Mouse (Mus musculus) layer of hippocampus, postnatal 14 days (tissue): ENCODE measurements around the gene Atp5c1. TPM values are rescaled to one million over a fixed set of nuclear protein-coding genes. Genes with fewer than 3 reads are reported as not detected.

Experiments
- DNase-seq, 2 experiments: peaks; one replicate each; pipeline ENCODE4 v3.0.0; 2021 to 2022; ENCODE audit warnings: low spot score in 2 of 2, mixed read lengths in 1 of 2
- long read RNA-seq, 2 experiments: library from polyadenylated mRNA; stranded (forward); transcript quantifications; one replicate each; pipeline ENCODE4 v2.0.0; 2021
- total RNA-seq, 2 experiments: library from RNA; stranded (reverse); gene quantifications; 2 replicates each; pipeline ENCODE4 v1.2.3; 2021

Gene Atp5c1
- total RNA-seq = 100 to 1,000 TPM; 304 to 314 TPM
- long read RNA-seq, experiment 1, transcript Atp5c1-201 (9 exons, 1,060 nt) = minor isoform, 22 of 364 reads
- long read RNA-seq, experiment 1, transcript Atp5c1-203 (10 exons, 1,166 nt) = major isoform, 294 of 364 reads
- long read RNA-seq, experiment 1, partial matches to known transcripts = 34 of 364 reads
- long read RNA-seq, experiment 1, other reads (novel, unspliced or antisense) = 14 of 364 reads
- long read RNA-seq, experiment 2, transcript Atp5c1-201 (9 exons, 1,060 nt) = minor isoform, 32 of 620 reads
- long read RNA-seq, experiment 2, transcript Atp5c1-203 (10 exons, 1,166 nt) = major isoform, 488 of 620 reads
- long read RNA-seq, experiment 2, partial matches to known transcripts = 83 of 620 reads
- long read RNA-seq, experiment 2, other reads (novel, unspliced or antisense) = 16 of 620 reads

DNA sequence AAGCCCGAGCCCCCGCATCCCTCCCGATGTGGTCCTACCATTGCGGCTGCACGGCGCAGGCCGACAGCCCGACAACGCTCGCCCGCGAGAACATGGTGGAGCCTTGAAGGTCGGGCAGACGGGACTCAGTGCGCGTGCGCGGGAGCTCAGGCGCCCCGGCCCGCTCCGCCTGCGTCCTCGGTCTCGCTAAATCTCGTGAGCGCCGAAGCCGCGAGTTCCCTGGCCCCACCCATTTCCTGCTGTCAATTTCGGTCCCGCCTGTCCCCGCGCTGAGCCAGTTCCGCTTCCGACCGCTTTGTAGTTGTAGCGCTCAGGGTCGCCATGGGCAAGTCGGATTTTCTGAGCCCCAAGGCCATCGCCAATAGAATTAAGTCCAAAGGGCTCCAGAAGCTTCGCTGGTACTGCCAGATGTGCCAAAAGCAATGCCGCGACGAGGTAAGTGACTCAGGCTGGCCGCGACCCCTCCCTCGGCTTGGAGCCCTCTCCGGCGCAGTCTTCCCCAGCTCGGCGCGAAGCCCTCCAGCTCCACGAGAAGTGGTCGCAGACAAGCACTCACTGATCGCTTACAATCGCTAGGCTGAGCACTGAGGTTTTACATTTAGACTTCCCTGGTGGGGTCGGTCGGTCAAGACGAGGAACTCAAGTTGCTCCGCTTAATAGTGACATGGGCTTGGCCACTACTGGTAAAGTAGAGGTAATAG is at the start of gene Atp5c1, which contains the start of gene Kin:
Gene Atp5c1, minus strand, starts transcription at position 201 of the 701 bp plus-strand sequence.
Gene Kin, plus strand, starts transcription at position 284 of the 701 bp plus-strand sequence.
- peak; percentile 95 to 97 for DNase-seq

DNA sequence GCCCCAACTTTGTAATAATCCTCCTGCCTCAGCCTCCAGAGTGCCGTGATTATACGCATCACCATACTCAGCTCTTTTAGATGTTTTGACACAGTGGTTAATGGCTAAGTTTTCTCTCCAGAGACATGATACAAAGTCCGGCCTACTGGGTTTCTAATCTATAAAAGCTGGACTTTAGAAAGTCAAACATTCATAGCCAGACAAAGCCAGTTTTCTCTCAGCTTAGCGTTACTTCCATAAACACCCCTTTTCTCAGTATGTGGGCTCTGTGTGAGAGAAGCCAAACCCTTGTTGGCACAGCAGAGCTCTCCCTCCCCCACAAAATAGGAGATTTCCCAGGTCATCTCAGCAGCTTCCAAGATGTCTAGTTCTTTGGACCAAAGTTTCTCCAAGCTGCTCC is 48.3 kb upstream of the Atp5c1 start:
- DNase-seq = no peak

DNA sequence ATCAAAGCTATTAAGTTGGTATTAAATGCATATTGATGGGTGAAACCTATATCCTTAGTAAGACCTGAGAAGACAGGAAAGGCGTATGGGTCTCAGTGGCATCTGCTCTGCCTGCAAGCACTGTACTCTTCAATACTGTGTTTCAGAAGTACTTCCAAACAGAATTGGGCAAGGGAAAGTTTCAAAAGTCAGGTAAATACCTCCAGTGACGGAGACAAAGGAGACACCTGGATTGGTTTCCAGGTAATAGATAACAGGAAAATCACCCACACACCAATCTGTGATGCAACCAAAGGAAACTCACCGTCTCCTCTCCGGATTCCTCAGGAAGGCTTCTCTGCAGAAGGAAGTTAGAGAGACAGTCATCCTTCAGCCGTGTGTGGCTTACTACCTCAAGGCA is 47.2 kb upstream of the Atp5c1 start:
- DNase-seq = no peak

DNA sequence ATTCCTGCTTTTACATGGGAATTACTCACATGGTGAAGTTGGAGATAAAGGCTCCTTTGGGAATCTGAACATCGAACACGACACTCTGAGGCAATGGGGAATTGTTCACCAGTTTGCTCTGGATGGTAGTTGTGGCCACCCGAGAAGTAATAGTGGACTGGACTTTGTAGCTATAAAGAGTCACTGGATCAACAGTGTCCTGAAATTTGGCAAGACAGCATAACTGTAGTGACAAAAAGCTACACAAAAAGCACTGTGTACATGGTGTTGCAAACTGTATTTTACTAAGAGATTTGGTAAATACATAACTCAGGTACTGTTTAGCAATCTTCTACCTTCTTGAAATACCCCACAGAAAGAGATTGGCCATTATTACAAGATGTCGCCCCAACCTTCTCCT is 45.8 kb upstream of the Atp5c1 start:
- DNase-seq = no peak

DNA sequence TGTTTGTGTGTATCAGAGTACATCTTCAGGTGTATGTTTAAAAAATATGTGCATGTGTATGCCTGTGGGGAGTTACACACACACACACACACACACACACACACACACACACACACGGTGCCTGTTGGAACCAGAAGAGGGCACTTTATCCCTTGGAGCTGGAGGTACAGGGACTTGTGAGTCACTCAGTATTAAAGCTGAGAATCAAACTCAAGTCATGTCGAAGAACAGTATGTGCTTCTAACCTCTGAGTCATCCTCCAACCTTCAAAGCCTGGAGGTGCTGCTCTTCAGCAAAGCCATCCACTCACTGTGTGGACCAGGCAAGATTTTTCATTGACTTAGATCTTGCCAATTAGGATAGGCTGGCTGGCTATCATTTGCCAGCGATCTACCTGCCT is 41.5 kb upstream of the Atp5c1 start:
- no peak for DNase-seq

DNA sequence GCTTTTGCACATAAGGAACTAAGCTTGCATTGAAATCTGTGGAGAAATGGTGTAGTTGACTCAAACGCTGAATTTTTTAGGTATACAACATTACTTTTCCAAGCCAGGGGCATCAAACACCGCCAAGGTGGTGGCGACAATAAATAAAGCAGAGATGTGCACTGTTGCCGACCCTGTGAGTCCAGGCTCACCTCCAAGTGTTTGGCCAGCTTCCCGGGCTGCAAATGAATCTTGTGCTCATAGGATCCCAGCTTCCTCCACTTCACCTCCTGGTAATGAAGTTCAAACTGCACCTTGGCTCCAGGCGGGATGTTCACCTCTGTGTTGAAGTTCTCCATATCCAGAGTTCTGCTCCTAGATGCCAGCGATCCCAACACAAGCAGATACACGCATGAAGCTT is 39.0 kb upstream of the Atp5c1 start:
- DNase-seq = no peak

DNA sequence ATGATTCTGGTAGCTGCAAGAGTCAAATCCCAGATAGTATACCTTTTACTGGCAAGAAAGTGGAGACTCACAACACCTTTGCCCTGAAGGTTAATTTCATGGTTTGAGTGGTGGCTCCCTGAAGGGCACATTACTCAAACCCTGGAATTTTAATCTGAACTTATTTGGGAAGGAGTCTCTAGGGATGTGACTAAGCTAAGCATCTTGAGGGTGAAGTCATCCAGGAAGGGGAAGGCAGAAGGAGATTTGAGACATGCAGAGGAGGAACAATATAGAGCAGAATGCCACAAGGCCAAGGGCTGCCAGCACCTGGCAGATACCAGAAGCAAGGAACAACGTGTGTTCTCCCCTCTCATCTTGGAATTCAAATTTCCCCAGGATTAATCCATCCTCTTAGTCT is 38.4 kb upstream of the Atp5c1 start:
- DNase-seq = no peak

DNA sequence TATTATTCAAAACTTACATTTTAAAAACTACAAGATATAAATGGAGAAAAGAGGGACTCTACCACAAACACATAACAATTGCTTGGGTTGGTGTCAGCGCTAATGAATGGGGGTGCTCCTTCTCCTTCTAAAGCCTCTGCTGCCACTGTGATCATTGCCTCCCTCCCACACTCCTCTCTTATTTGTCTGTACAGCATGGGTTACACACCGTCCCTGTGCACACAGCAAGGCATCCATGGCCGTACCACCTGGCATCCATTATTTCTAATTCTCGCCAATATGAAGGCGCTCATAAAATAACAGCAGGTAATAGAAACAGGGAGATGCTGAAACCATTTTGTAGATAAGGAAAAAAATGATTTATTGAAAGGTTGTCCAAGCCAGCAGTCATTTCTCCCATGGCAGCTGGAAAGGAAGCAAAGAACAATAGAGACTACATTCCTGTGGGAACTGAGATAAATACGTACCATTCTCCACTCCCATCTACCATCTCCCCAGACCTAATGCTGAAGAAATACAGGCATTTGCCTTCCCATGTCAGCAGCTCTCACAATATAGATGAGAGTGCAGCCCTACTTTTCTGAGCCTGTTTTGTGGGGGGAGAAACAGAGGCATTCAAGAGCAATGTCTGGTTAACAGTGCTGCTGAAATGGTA is 28.4 kb upstream of the Atp5c1 start:
- DNase-seq = no peak

DNA sequence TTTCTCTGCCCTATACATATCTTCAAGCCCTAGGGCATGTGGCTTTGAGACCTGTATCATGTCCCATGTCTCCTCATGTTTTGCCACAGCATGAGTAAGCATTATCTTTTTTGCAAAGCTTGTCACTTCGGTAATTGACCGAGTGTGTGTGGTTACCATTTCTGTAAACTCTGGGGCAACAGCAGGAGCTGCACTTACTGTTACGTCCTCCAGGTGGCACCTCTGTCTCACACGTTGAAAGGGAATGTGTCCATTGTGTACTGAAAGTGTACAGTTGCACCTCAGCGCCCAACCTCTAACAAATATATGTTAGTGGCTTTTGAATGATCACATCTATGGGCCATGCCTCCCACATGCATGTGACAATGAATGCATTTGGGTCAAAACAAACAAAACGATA is 20.9 kb upstream of the Atp5c1 start:
- peak; percentile 43 to 60 for DNase-seq

DNA sequence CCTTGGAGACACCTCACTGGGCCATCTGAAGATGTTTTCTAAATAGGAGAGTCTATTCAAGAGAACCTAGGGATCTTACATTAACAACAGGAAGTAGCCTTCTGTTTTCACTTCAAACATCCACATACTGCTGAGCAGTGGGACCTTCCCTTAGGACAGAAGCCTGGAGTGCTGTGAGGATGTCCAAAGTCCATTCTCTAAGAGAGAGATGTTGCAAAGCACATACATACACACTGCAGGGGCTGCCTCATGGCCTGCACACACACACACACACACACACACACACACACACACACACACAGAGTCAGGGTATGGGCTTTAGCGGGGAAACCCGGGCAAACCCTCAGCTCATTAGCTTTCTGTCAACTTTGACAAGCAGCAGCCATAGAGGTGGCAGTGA is 20.2 kb upstream of the Atp5c1 start:
- no peak for DNase-seq

DNA sequence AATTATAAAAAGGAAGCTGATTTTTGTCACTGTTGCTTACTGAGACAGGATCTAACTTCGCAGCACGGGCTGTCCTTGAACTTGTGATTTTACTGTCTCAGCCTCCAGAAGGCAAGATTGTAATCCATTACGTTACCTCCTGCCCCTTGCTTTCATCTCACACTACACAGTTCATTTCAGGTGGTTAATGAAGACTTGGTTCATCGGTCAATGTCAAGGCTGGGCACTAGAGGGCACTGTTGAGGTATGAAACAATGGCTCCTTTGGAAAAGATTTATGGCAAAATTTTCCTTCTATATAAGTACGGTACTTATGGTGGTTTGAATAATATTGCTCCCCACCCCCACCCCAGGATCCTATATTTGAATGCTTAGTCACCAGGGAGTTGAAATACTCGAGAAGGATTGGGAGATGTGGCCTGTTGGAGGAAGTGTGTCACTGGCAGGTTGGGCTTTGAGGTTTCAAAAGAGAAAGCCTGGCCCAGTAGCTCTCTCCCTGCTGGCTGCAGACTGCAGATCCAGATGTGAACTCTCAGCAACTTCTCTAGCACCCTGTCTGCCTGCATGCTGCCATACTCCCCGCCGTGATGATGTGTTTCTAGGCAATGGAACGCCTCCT is 18.4 kb upstream of the Atp5c1 start:
- DNase-seq = peak; percentile 31 to 65

DNA sequence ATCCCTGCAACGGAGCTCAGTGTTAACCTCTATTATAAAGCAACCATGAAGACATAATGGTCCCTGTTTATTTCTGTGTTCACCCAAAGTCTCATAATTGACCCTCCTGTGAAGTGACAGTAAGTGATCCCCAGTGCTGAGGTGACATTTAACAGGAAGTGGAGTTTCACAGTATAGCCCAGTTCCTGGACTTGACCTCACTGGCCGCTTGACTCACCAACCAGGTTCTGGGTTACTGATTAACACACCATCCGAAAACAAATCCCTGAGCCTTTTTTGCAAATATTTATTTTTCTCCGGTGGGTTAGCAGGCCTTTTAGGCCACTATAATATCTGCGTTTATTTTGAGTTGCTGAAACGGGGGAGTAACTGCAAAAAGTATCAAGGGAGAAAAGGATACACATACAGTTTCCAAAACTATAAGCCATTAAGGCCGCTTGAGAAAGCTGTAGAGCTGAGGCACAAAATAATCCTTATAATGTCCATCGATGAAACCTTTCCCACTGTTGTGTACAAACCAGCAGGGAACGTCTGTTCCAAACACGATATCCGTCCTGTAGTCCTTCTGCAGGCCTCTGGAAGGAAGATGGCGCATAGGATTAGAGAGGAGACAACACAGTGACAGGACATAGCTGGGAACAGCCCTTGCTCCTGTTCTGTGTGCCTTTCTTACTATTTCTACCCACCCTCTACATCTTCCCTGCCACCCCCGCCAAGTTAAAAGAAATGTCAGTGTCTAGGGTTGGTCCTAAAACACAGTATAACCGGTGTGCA is 14.2 kb upstream of the Atp5c1 start:
- no peak for DNase-seq

DNA sequence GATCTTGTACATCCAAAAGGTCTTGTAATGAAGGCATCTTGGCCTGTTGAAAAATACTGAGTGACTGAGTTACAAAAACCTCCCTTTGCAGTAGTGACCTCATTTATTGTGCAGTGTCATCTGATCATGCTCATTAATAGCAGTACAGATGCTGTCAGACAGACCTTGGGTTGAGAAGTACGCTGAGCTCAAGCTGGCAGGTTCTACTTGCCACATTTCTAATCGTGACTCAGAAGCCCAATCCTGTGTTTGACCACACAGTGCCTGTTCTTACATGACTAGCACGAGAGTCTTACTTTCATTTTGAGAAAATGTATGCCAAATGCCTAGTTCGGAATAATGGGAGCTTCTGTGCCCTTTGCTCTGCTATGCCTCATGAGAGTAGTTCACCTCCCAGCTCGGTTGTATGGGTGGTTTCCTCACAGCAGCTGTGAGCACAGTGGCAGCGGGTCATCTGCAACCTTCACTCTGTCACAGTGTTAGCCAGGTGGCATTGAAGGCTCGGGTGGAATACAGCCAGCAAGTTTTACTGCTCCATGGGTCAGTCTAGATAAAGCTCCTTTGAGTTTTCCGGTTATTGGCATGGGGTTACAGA is 7.0 kb upstream of the Atp5c1 start:
- DNase-seq = no peak

DNA sequence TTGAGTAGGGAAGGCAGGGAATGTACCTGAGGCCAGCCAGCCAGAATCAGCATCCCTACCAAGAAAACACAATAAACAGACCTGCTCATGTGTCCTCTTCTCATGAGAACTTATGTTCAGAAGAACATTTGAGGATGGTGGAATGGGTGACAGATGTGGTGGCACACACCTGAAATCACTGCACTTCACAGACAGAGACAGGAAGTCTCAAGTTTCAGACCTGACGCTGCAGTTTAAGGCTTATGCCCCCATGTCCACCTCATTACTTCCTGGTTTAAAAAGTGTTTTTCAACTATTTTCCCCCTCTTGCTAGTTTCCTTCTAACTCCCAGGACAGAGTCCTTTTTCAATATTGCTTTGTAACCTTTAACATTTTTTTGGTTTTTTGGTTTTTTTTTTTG is 2.4 kb upstream of the Atp5c1 start:
- DNase-seq = no peak

DNA sequence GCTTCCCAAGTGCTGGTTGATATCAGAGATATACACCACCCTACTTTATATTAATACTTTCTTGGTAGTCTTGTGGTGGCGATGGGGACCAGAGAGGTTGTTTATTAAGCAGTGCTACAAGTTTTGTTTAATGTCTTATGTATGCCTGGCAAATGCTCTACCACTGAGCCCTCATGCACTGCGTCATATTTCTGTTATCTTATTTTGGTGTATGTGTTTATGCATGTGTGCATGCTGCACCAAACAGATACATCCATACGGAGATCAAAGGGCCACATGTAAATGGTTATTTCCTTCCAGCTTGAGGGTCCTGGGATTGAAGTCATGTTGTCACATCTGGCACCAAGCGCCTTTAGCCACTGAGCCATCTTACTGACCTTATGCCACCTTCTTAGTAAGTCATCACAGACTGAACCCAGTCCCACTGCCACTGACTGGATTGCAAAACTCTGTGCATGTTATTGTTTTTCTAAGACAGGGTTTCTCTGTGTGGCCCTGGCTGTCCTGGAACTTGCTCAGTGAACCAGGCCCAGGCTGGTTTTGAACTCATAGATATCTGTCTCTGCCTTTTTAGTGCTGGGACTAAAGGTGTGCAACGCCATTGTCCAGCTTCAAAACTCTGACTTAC is 1.3 kb upstream of the Atp5c1 start:
- no peak for DNase-seq

DNA sequence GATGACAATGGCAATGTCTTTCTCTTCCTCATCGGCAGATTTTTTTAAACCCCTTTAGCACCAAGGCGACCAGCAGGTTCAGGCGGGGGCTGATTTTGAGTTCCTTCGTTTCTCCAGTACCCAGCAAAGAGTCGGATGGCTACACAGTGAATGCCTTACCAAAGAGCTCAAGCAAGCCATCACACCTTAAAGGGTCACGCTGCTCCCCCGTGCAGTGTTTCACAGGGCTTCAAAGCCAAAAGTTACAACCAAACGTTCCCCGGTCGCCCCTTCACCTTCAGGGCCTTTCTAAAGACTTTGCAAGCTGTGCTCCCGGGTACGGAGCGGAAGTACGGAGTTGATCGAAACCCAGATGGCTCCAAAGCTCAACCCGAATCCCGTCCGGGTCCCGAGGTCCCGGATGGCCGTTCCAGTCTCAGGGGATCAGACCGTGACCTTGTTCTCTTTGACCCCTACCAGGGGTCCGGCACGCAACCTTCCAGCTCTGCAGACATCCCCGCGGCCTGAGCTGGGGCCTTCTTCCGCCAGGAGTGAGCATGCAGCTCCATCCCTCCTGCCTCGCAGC is 483 bp downstream of the Atp5c1 start:
- DNase-seq = no peak

DNA sequence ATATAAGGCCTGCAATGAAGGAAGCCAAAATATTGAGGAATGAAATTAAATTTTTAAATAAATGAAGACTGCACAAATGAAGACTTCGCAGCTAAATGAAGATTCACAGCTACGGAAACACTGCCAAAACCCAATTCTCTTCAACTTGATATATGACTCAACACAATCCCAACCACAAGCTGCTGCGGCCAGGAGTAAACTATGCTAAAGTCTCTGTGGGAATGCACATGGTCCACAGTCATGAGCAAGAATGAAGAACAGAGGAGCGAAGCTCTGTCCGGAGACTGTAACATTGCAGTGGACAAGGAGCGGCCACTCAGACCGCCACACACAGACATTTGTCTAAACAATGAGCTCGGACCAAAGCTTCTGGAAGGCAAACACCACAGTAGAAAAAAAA is 3.6 kb downstream of the Atp5c1 start:
- DNase-seq = no peak

DNA sequence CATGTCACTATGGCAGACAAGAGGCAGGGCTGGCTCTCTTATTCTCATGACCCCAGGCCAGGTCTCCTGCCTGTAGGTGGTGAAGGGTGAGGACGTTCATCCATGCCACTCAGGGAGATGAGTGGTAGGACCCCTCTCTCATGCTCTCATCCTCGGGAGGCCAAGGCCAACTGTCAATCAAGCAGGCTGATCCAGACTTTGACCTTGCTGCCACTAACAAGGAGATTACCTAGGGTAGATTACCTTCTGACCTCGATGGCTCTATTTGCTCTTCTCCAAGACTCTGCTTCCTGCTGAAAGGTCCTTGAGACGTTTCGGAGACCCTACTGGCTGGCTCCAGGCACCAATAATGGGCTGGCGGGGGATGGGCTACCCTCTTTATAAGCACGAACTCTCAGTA is 5.8 kb downstream of the Atp5c1 start:
- DNase-seq = no peak

DNA sequence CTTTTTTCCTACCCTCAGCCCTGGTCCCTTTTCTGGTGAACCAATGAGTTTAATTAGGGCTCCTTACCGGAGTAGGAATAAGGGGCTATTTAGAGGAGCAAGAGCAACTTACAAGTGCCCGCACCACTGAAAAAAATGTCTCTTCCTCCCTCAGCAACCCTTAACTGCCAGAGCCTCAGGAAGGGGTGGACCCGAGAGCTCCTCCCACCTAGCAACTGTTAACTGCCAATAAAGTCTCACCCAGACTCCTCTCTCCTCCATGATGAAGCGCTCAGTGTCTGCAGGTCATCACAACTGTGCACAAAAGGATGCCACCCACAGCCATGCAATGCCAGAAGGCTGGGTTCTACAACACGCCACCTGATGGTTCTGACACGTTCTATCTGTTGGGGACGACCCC is 8.6 kb downstream of the Atp5c1 start:
- no peak for DNase-seq

DNA sequence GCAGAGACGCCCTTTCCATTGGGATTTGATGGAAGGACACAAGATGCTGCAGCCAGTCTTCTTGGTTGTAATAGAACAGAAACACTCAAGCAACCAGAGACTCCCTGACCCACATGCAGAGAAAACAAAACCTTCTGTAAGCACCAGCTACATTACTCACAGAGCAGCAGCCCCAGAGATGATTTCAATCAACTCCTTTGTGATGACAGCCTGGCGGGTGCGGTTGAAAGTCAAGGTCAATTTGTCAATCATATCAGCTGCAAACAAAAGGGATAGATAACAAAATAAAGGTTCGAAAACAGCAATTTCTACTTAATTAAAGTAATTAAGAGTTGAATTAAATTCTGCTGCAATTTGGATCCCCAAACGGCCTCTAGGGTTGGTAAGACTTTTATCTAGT is 21.5 kb downstream of the Atp5c1 start:
- no peak for DNase-seq
